Mouse (Mus musculus): ENCODE measurements around the gene Tmem145.

The Tmem145 gene

GRCm38 (mm10) chr7:25275555-25276298, 30.2 kb upstream of the Tmem145 start:
- in situ Hi-C loops (cut with MboI) = loop anchor here (5.0 to 10.0 kb wide), 2 partner anchors 33 to 91 kb away; no protein-coding TSS in a partner anchor

GRCm38 (mm10) chr7:25277405-25277804, 28.5 kb upstream of the Tmem145 start:
- in situ Hi-C loops (cut with MboI) = loop anchor here (5.0 to 10.0 kb wide), 2 partner anchors 35 to 93 kb away; no protein-coding TSS in a partner anchor

GRCm38 (mm10) chr7:25277998-25278340, 27.9 kb upstream of the Tmem145 start:
- in situ Hi-C loops (cut with MboI) = loop anchor here (5.0 to 10.0 kb wide), 2 partner anchors 36 to 93 kb away; no protein-coding TSS in a partner anchor

GRCm38 (mm10) chr7:25278341-25279075, 27.4 kb upstream of the Tmem145 start:
- in situ Hi-C loops (cut with MboI) = loop anchor here (5.0 to 10.0 kb wide), 2 partner anchors 36 to 94 kb away; no protein-coding TSS in a partner anchor

- in situ Hi-C loops (cut with MboI) = loop anchor here (5.0 to 10.0 kb wide), 2 partner anchors 37 to 94 kb away; no protein-coding TSS in a partner anchor
Measured at GRCm38 (mm10) chr7:25279076-25279860, 26.6 kb upstream of the Tmem145 start.

- in situ Hi-C loops (cut with MboI) = loop anchor here (5.0 to 10.0 kb wide), 2 partner anchors 38 to 95 kb away; no protein-coding TSS in a partner anchor
Measured at GRCm38 (mm10) chr7:25279861-25280791, 25.8 kb upstream of the Tmem145 start.

- in situ Hi-C loops (cut with MboI) = no loop called here
Measured at GRCm38 (mm10) chr7:25281166-25281733, 24.7 kb upstream of the Tmem145 start.

- in situ Hi-C loops (cut with MboI) = no loop called here
Measured at GRCm38 (mm10) chr7:25281734-25282601, 23.9 kb upstream of the Tmem145 start.

- in situ Hi-C loops (cut with MboI) = no loop called here
Measured at GRCm38 (mm10) chr7:25282731-25283211, 23.1 kb upstream of the Tmem145 start.

- in situ Hi-C loops (cut with MboI) = no loop called here
Measured at GRCm38 (mm10) chr7:25283637-25284036, 22.3 kb upstream of the Tmem145 start.

- in situ Hi-C loops (cut with MboI) = no loop called here
Measured at GRCm38 (mm10) chr7:25284171-25284570, 21.7 kb upstream of the Tmem145 start.

GRCm38 (mm10) chr7:25284766-25285165, 21.1 kb upstream of the Tmem145 start:
- in situ Hi-C loops (cut with MboI) = no loop called here

- in situ Hi-C loops (cut with MboI) = no loop called here
Measured at GRCm38 (mm10) chr7:25285511-25286238, 20.2 kb upstream of the Tmem145 start.

- in situ Hi-C loops (cut with MboI) = no loop called here
Measured at GRCm38 (mm10) chr7:25286989-25287388, 18.9 kb upstream of the Tmem145 start.

- in situ Hi-C loops (cut with MboI) = no loop called here
Measured at GRCm38 (mm10) chr7:25288011-25288410, 17.9 kb upstream of the Tmem145 start.

- in situ Hi-C loops (cut with MboI) = no loop called here
Measured at GRCm38 (mm10) chr7:25288721-25289120, 17.2 kb upstream of the Tmem145 start.

GRCm38 (mm10) chr7:25289925-25290324, 16.0 kb upstream of the Tmem145 start:
- in situ Hi-C loops (cut with MboI) = no loop called here

GRCm38 (mm10) chr7:25290463-25290862, 15.4 kb upstream of the Tmem145 start:
- in situ Hi-C loops (cut with MboI) = no loop called here

- in situ Hi-C loops (cut with MboI) = no loop called here
Measured at GRCm38 (mm10) chr7:25290911-25291310, 15.0 kb upstream of the Tmem145 start.

Data from mature B cell (primary cell).